8 mouse cellular contexts compared by ENCODE assay signal in genomic region chrX:56346932-56347253, GRCm38 (mm10). TPM values are rescaled to one million over a fixed set of nuclear protein-coding genes. Genes with fewer than 3 reads are reported as not detected.
DNase-seq lines count a peak whose midpoint lies in the region; ATAC-seq lines count a peak whose summit lies in the region.

No protein-coding gene starts in this region.

- no peaks in the 10 kb centered on the region for H3K27me3 ChIP-seq in forebrain, embryonic 14.5 days (replicated peaks; ENCODE audit: control insufficient read depth, insufficient read depth, low read length)
- H3K27me3 ChIP-seq in hindbrain, embryonic 10.5 days (ENCODE audit: insufficient read depth, poor library complexity, severe bottlenecking), result no peaks in the 10 kb centered on the region
- H3K27me3 ChIP-seq in midbrain, embryonic 11.5 days (ENCODE audit: control insufficient read depth, insufficient read depth, low read length), result no peaks in the 10 kb centered on the region

- no peak overlapping the region for H3K27ac ChIP-seq in forebrain, embryonic 14.5 days (ENCODE audit: low read depth, low read length)
- H3K27ac ChIP-seq in hindbrain, embryonic 10.5 days, result peak overlapping the region; percentile 85; the same call in 1 of the 2 replicates
- H3K27ac ChIP-seq in midbrain, embryonic 11.5 days (ENCODE audit: low read depth, low read length), result no peak overlapping the region

- 53% methylated on average over 8 of the region's 8 CpGs for WGBS in forebrain, embryonic 14.5 days
- 54% methylated on average over 8 of the region's 8 CpGs for WGBS in hindbrain, embryonic 10.5 days
- WGBS in midbrain, embryonic 11.5 days, result 59% methylated on average over 8 of the region's 8 CpGs

- H3K4me2 ChIP-seq in forebrain, embryonic 14.5 days (ENCODE audit: low read length), result peak overlapping the region; percentile 46
- H3K4me2 ChIP-seq in midbrain, embryonic 11.5 days, result peak overlapping the region; percentile 45

- H3K4me1 ChIP-seq in forebrain, embryonic 14.5 days (ENCODE audit: control insufficient read depth, insufficient read depth, low read length), result no peaks in the 10 kb centered on the region
- H3K4me1 ChIP-seq in hindbrain, embryonic 10.5 days (replicated peaks), result 0 out of 2 replicates have a peak, but pooled peaks cover 3% of the 10 kb centered on the region
- no peaks in the 10 kb centered on the region for H3K4me1 ChIP-seq in midbrain, embryonic 11.5 days (ENCODE audit: control insufficient read depth, insufficient read depth, low read length)

- DNase-seq in layer of hippocampus, adult 11-12 months (ENCODE audit: low spot score), result peak; percentile 5
- DNase-seq in layer of hippocampus, postnatal 25 days (ENCODE audit: extremely low spot score in 1 of 2, low spot score in 1 of 2), result no peak
- DNase-seq in c-Kit-positive CD71-positive TER-119-positive erythroid progenitor cells, embryonic 14.5 days (ENCODE audit: low spot score), result peak; percentile 2
- peak; percentile 57 for DNase-seq in forebrain, embryonic 14.5 days (ENCODE audit: low spot score)
- no peak for DNase-seq in hindbrain, embryonic 10.5 days (ENCODE audit: low spot score)
- peak; percentile 4 to 13 for DNase-seq in left cerebral cortex, postnatal 25 days (ENCODE audit: low spot score in 2 of 2)
- DNase-seq in midbrain, embryonic 11.5 days (ENCODE audit: low spot score, missing footprints), result peak; percentile 80
- peak; percentile 55 for DNase-seq in testis, postnatal 10 days (ENCODE audit: low spot score)

- H3K9me3 ChIP-seq in forebrain, embryonic 14.5 days (replicated peaks; ENCODE audit: control insufficient read depth, low read length), result no peaks in the 10 kb centered on the region
- H3K9me3 ChIP-seq in hindbrain, embryonic 10.5 days, result 0 out of 2 replicates have a peak, but pooled peaks cover 3% of the 10 kb centered on the region
- no peaks in the 10 kb centered on the region for H3K9me3 ChIP-seq in midbrain, embryonic 11.5 days (ENCODE audit: control insufficient read depth, low read length)

- intact Hi-C loops in left cerebral cortex, postnatal 25 days (cut with DNase I), result no loop called here

- peak overlapping the region; percentile 63 for H3K9ac ChIP-seq in forebrain, embryonic 14.5 days (ENCODE audit: low read length)
- H3K9ac ChIP-seq in midbrain, embryonic 11.5 days (ENCODE audit: low read length), result peak overlapping the region; percentile 63

- peak; percentile 49; the same call in 1 of the 2 replicates for ATAC-seq in forebrain, embryonic 14.5 days
- peak; percentile 18; the same call in 1 of the 2 replicates for ATAC-seq in midbrain, embryonic 11.5 days (ENCODE audit: low FRiP score)

- peak overlapping the region; percentile 46 for H3K4me3 ChIP-seq in forebrain, embryonic 14.5 days (ENCODE audit: low read depth, low read length)
- H3K4me3 ChIP-seq in hindbrain, embryonic 10.5 days, result peak overlapping the region; percentile 62
- peak overlapping the region; percentile 53 for H3K4me3 ChIP-seq in midbrain, embryonic 11.5 days (ENCODE audit: low read depth, low read length)

- H3K36me3 ChIP-seq in forebrain, embryonic 14.5 days (ENCODE audit: control insufficient read depth, insufficient read depth, low read length), result 0 out of 2 replicates have a peak, but pooled peaks cover 4% of the 10 kb centered on the region
- H3K36me3 ChIP-seq in hindbrain, embryonic 10.5 days, result peaks cover 12% of the 10 kb centered on the region; the same call in 1 of the 2 replicates
- H3K36me3 ChIP-seq in midbrain, embryonic 11.5 days (ENCODE audit: control insufficient read depth, insufficient read depth, low read length), result no peaks in the 10 kb centered on the region

RNA-seq across cellular contexts. Expression of gene Zfp449, which starts 0.7 kb away (rescaled TPM):
- 1 to 10 TPM; 3.7 to 4.3 TPM for total RNA-seq in layer of hippocampus, postnatal 25 days (2021)
- polyA plus RNA-seq in forebrain, embryonic 14.5 days (2014; fragmentation: Nextera tagmentation; extraction: Ambion mirVana), result 3.6 and 5.5 TPM in 2 replicates
- 5.2 and 6.1 TPM in 2 replicates for polyA plus RNA-seq in hindbrain, embryonic 10.5 days (2016; fragmentation: Nextera tagmentation; extraction: Ambion mirVana)
- total RNA-seq in left cerebral cortex, postnatal 25 days (2021), result 1 to 10 TPM; 3.3 to 4.1 TPM
- polyA plus RNA-seq in midbrain, embryonic 11.5 days (2014; fragmentation: Nextera tagmentation; extraction: Ambion mirVana), result 7.4 and 8.6 TPM in 2 replicates

RNA-seq across cellular contexts. Expression of gene Smim10l2a, which starts 27.5 kb away (rescaled TPM):
- total RNA-seq in layer of hippocampus, postnatal 25 days (2021), result 10 to 100 TPM; 20.8 to 22.6 TPM
- polyA plus RNA-seq in forebrain, embryonic 14.5 days (2014; fragmentation: Nextera tagmentation; extraction: Ambion mirVana), result 9.7 and 12.9 TPM in 2 replicates
- 4.1 and 4.5 TPM in 2 replicates for polyA plus RNA-seq in hindbrain, embryonic 10.5 days (2016; fragmentation: Nextera tagmentation; extraction: Ambion mirVana)
- 10 to 100 TPM; 21.2 to 27.9 TPM for total RNA-seq in left cerebral cortex, postnatal 25 days (2021)
- 2.3 and 2.6 TPM in 2 replicates for polyA plus RNA-seq in midbrain, embryonic 11.5 days (2014; fragmentation: Nextera tagmentation; extraction: Ambion mirVana)

Comparison
In these comparisons a context has a peak if more than half of its experiments do, and no peak if none do; other contexts are left out.
1. DNase-seq: peak in layer of hippocampus, adult 11-12 months (single experiment), c-Kit-positive CD71-positive TER-119-positive erythroid progenitor cells, embryonic 14.5 days (single experiment), forebrain, embryonic 14.5 days (single experiment), left cerebral cortex, postnatal 25 days (2 of 2), midbrain, embryonic 11.5 days (single experiment) and testis, postnatal 10 days (single experiment); none in layer of hippocampus, postnatal 25 days (0 of 2) and hindbrain, embryonic 10.5 days (single experiment).
2. Peak in every context shown above with its lines, with median percentiles within 50 percentile points of each other: H3K4me3 ChIP-seq.